Mouse (Mus musculus) heart, postnatal 25 days (tissue): ENCODE measurements around the gene Got2. TPM values are rescaled to one million over a fixed set of nuclear protein-coding genes. Genes with fewer than 3 reads are reported as not detected.
"Not testable (repeated sequence)": the region's sequence is repeated elsewhere in the genome, so short reads cannot be mapped to it uniquely, and the experiment has no call there.

ENCODE experiments used
- DNase-seq: peaks from one replicate; pipeline ENCODE4 v3.0.0; 2022; ENCODE audit warnings: low spot score
- intact Hi-C: fragments of 180-260 bp; cut with DNase I; formaldehyde crosslinking; loops from one replicate; pipeline ENCODE4 v1.15.1; 2025
- total RNA-seq, 2 experiments: library from RNA; stranded (reverse); gene quantifications; 2 replicates each; pipeline ENCODE4 v1.2.3; 2021

Gene Got2
- total RNA-seq, 2 experiments from 2014 or later, result 828 to 869 TPM

GRCm38 (mm10) chr8:95878176-95878962 is 10.0 kb downstream of the Got2 start:
- DNase-seq, result no peak

GRCm38 (mm10) chr8:95875270-95875669 is 13.1 kb downstream of the Got2 start:
- DNase-seq, result no peak

More at GRCm38 (mm10) chr8:95878176-95878962, 10.0 kb downstream of the Got2 start:
- intact Hi-C loops, result no loop called here

GRCm38 (mm10) chr8:95871690-95872089 is 16.7 kb downstream of the Got2 start:
- no peak for DNase-seq
- intact Hi-C loops, result no loop called here

More at GRCm38 (mm10) chr8:95875270-95875669, 13.1 kb downstream of the Got2 start:
- intact Hi-C loops, result no loop called here

- intact Hi-C loops, DNase-seq: not testable (repeated sequence)
Observed at GRCm38 (mm10) chr8:95864851-95865250, 23.5 kb downstream of the Got2 start.

GRCm38 (mm10) chr8:95863761-95864440 is 24.4 kb downstream of the Got2 start:
- DNase-seq, intact Hi-C loops: not testable (repeated sequence)

GRCm38 (mm10) chr8:95854174-95854573 is 34.2 kb downstream of the Got2 start:
- intact Hi-C loops, result loop anchor here (5.0 kb wide), 1 partner anchor 33 kb away; the partner anchor contains the start of gene Got2
- no peak for DNase-seq

- DNase-seq, result peak; percentile 62
- intact Hi-C loops, result loop anchor here (2.0 to 5.0 kb wide), 2 partner anchors 34 to 44 kb away; partner anchors contain the start of gene Got2
Observed at GRCm38 (mm10) chr8:95853102-95853843, 35.1 kb downstream of the Got2 start, which contains the start of gene Slc38a7. Slc38a7 (minus strand) TSS chr8:95853539.

- intact Hi-C loops, result loop anchor here (2.0 to 5.0 kb wide), 2 partner anchors 35 to 43 kb away; partner anchors contain the start of gene Got2
- peak; percentile 36 for DNase-seq
Observed at GRCm38 (mm10) chr8:95852290-95852689, 36.1 kb downstream of the Got2 start.

- intact Hi-C loops, result loop anchor here (5.0 kb wide), 1 partner anchor 37 kb away; the partner anchor contains the start of gene Got2
- DNase-seq, result no peak
Observed at GRCm38 (mm10) chr8:95850326-95850725, 38.0 kb downstream of the Got2 start.

GRCm38 (mm10) chr8:95848734-95849464 is 39.4 kb downstream of the Got2 start:
- intact Hi-C loops, result no loop called here
- no peak for DNase-seq

- DNase-seq, result no peak
- intact Hi-C loops, result no loop called here
Observed at GRCm38 (mm10) chr8:95848061-95848551, 40.2 kb downstream of the Got2 start.

- intact Hi-C loops, result no loop called here
- no peak for DNase-seq
Observed at GRCm38 (mm10) chr8:95845026-95845425, 43.3 kb downstream of the Got2 start.

- DNase-seq, result no peak
- intact Hi-C loops, result no loop called here
Observed at GRCm38 (mm10) chr8:95843968-95844367, 44.4 kb downstream of the Got2 start.

GRCm38 (mm10) chr8:95841436-95841835 is 46.9 kb downstream of the Got2 start:
- intact Hi-C loops, result no loop called here
- DNase-seq, result no peak

- intact Hi-C loops, result no loop called here
- DNase-seq, result no peak
Observed at GRCm38 (mm10) chr8:95839289-95839688, 49.1 kb downstream of the Got2 start.

GRCm38 (mm10) chr8:95837266-95837665 is 51.1 kb downstream of the Got2 start:
- DNase-seq, result no peak
- intact Hi-C loops, result no loop called here

GRCm38 (mm10) chr8:95835891-95836290 is 52.5 kb downstream of the Got2 start:
- intact Hi-C loops, result no loop called here
- no peak for DNase-seq

- DNase-seq, result no peak
- intact Hi-C loops, result loop anchor here (2.0 to 5.0 kb wide), 4 partner anchors 46 to 231 kb away; no protein-coding TSS in a partner anchor
Observed at GRCm38 (mm10) chr8:95833435-95833984, 54.8 kb downstream of the Got2 start.
